13 mouse cellular contexts compared by ENCODE assay signal in the genomic region with DNA sequence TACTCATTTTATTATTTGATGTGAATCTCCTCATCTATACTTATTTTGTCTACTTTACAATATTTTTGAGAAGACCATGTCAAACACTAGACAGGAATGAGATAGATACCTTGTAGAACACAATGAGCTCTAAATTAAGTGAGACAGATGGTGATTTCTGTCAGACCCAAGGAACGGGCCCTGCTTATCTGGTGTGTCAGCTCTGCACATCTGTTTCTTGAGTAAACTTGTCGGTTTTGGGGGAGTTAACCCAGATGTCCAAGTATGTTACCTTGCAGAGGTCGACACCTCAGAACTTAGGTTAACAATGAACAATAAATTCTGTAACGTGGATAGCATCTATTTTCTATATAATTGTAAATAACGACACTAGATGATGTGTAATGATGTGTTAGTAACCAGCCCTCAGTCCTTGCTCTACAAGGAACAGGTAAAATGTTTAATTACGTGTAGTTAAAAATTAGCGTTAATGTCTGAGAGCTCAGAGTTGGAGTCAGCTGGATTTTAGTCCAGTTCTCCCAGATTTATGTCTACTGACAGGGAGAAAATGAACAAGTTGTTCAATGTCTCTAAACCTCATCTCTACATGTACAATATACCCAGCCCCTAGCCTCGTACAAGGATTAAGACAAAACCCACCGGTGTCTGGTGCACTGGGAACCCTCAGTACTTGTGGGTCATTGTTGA.
"Had no signal": no experiment of that assay in that cellular context is flagged by ENCODE, and none has a peak within 500 bp of the region (broad histone marks: within the 10 kb centered on the region; RNA-seq: fewer than 3 reads in every experiment).

No protein-coding gene starts in this region.

- DNase-seq: kidney, postnatal 10 days; left cerebral cortex, postnatal 4 days; lung, embryonic 14.5 days; lung, postnatal 14 days; midbrain, embryonic 14.5 days; right cerebral cortex, adult 18-20 months; right cerebral cortex, postnatal 25 days had no signal

- H3K36me3 ChIP-seq: limb, embryonic 13.5 days; neural tube, embryonic 15.5 days had no signal

- H3K27ac ChIP-seq: limb, embryonic 13.5 days; macrophage; neural tube, embryonic 15.5 days had no signal

- H3K27me3 ChIP-seq: limb, embryonic 13.5 days; megakaryocyte, embryonic 14.5 days; neural tube, embryonic 15.5 days had no signal

- H3K9me3 ChIP-seq: limb, embryonic 13.5 days; megakaryocyte, embryonic 14.5 days; neural tube, embryonic 15.5 days had no signal

- H3K4me2 ChIP-seq: limb, embryonic 13.5 days; lung, embryonic 14.5 days; neural tube, embryonic 15.5 days had no signal

- H3K9ac ChIP-seq: limb, embryonic 13.5 days; lung, embryonic 14.5 days; neural tube, embryonic 15.5 days had no signal

- ATAC-seq: intestine, embryonic 16.5 days had no signal

- H3K4me3 ChIP-seq: limb, embryonic 13.5 days; megakaryocyte, embryonic 14.5 days; myocyte; neural tube, embryonic 15.5 days had no signal
